Mouse (Mus musculus) gastrocnemius, postnatal 10 days (tissue): Measurements from ENCODE around the gene Lhfp. TPM values are rescaled to one million over a fixed set of nuclear protein-coding genes. Genes with fewer than 3 reads are reported as not detected.
"Not testable (repeated sequence)": the region's sequence is repeated elsewhere in the genome, so short reads cannot be mapped to it uniquely, and the experiment has no call there.

Source experiments
- DNase-seq: peaks from one replicate; pipeline ENCODE4 v3.0.0; 2021; ENCODE audit warnings: mixed read lengths
- total RNA-seq, 2 experiments: library from RNA; stranded (reverse); gene quantifications; 2 replicates each; pipeline ENCODE4 v1.2.3; 2021

Lhfp gene
- total RNA-seq, 2 experiments from 2014 or later, result 41.9 to 43.2 TPM

- DNase-seq, result no peak
Measured at GRCm38 (mm10) chr3:53087156-53087805, 46.0 kb downstream of the Lhfp start.

- no peak for DNase-seq
Measured at GRCm38 (mm10) chr3:53089921-53090320, 48.6 kb downstream of the Lhfp start.

GRCm38 (mm10) chr3:53100210-53100609 lies 58.9 kb downstream of the Lhfp start:
- no peak for DNase-seq

- no peak for DNase-seq
Measured at GRCm38 (mm10) chr3:53100803-53101202, 59.5 kb downstream of the Lhfp start.

GRCm38 (mm10) chr3:53101711-53102110 lies 60.4 kb downstream of the Lhfp start:
- DNase-seq, result no peak

GRCm38 (mm10) chr3:53102131-53102756 lies 60.9 kb downstream of the Lhfp start:
- no peak for DNase-seq

DNA sequence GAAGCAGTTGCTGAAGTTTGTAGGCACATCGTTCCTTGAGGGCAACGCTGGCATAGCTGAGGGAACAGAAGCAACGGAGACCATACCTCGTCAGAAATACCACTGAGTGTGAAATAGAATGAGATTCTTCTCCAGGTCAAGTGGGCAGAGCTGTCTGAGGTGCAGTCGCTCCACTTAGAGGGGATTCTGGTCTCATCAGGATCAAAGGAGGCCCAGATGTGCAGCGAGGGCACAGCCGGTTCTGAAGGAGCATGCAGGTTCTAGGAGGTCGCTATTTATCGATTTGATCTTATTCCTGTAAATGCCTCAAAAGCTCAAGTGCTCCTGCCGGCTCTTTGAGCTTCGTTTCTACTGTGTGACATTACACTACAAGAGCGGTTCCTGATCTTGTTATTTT lies 61.4 kb downstream of the Lhfp start:
- no peak for DNase-seq

GRCm38 (mm10) chr3:53108594-53109373 lies 67.5 kb downstream of the Lhfp start:
- no peak for DNase-seq

GRCm38 (mm10) chr3:53109879-53110278 lies 68.6 kb downstream of the Lhfp start:
- DNase-seq, result no peak

- no peak for DNase-seq
Measured at GRCm38 (mm10) chr3:53112048-53112447, 70.7 kb downstream of the Lhfp start.

- DNase-seq, result not testable (repeated sequence)
Measured at GRCm38 (mm10) chr3:53118755-53119154, 77.4 kb downstream of the Lhfp start.

DNA sequence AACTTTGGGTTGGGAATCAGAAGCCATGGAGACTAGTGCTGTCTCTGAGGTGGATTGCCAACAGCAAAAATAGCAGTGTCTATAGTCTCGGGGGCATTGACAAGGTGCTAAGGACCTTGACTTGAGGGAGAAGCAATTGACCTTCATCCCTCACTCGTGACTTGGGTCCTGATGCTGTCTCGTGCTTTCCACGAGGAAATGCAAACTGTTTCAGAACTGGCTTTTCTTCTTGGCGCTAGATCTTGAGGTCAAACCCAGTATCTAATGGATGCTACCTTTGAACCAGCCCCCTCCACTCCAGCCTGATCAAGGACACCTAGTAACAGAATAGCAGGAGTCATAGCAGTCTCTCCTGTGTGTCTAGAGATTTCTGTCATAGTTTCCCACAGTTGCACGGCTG lies 78.7 kb downstream of the Lhfp start:
- no peak for DNase-seq

DNA sequence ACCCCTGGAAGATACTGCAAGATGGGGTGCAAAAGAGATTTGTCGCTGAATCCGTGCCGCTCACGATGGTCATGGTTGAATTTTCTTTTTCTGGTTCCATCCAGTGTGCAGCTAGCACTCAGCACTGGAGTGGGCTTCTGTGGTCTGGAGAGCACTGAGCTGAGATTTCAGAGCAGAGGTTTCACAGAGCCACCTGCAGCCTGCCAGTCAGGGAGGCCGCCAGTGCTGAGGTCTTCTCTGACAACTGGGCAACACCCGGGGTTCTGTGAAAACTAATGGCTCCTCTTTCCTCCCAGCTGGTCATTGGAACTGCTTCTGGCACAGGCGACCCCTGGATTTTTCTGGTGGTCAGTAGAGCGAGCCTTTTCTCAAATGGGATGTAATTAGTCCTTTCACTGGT lies 84.2 kb downstream of the Lhfp start:
- DNase-seq, result no peak

DNA sequence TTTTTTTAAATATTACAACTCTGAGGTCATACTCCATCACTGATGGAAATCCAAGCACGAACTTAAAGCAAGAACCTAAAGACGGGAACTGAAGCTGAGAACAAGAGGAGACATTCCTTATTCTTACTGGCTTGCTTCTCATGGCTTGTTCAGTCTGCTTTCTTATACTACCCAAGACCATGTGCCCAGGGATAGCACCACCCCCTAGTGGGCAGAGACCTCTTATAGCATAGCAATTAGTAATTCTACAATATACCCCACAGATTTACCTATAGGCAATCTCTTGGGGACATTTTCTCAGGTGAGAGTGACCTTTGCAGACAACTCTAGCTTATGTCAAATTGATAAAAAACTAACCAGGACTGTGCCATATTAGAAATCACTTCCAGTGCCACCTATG lies 97.5 kb downstream of the Lhfp start:
- no peak for DNase-seq

DNA sequence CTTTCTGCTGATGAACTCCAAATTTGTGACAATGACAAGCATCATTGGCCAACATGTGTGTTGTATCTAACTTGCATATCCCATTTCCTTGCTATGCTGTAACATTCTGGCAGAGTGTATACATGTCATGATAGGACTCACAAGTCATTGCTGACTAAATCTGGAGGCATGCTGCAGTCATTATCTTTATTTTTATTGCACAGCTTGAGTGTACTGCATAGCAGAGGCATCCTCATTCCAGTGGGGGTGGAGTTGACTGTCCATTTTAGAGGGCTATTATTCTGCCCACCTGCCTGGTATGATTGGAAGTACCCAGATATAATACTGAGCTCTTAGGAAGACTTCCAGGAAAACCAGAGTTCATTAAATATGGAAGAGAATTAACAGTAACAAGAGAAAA lies 97.9 kb downstream of the Lhfp start:
- DNase-seq, result no peak

- DNase-seq, result no peak
Measured at GRCm38 (mm10) chr3:53139642-53140041, 98.3 kb downstream of the Lhfp start.

DNA sequence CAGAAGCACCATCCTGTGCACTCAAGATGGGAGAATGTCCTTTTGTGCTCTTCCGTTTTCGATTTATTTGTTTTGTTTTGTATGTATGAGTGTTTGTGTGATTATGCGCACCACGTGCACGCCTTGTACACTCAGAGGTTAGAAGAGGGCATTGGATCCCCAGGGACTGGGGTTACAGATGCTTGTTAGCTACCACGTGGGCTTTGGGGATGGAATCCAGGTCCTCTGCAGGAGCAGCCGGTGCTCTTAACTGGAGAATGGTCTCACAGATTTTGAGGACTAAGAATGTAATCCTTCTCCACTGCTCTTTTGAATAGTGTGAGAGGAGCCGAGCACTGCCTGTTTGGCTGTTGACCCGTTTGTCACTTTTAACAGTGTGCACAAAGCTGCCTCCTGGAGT lies 101.2 kb downstream of the Lhfp start:
- DNase-seq, result no peak

GRCm38 (mm10) chr3:53145526-53145925 lies 104.2 kb downstream of the Lhfp start:
- DNase-seq, result no peak

DNA sequence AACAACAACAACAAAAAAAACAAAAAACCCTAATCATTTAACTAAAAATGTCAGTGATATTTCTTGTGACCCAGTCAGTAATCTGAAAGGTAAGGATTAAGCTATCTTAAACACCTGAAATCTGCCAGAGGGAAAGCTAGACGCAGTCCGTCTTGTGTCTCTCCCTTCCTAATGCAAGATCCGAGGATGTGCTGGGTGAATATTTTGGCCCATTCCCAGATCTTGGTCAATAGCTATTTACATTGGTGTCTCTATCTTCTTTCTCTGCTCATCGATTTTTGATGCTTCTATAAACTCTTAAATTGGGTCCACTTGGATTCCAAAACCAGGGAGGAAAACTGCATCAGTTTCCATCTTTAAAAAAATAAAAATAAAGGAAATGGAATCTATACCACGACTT lies 104.6 kb downstream of the Lhfp start:
- no peak for DNase-seq

DNA sequence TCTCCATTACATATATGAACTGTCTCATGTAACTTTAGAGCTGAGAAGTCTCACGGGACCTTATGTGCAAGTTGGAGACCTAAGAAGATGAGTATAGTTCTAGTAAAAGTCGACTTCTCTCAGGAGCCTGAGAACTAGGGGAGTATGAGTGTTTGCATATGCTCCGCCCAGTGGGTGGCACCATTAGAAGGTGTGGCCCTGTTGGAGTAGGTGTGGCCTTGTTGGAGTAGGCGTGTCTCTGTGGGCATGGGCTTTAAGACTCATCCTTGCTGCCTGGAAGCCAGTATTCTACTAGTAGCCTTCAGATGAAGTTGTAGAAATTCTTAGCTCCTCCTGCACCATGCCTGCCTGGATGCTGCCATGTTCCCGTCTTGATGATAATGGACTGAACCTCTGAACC lies 105.7 kb downstream of the Lhfp start:
- DNase-seq, result no peak

GRCm38 (mm10) chr3:53148751-53149150 lies 107.4 kb downstream of the Lhfp start:
- no peak for DNase-seq

DNA sequence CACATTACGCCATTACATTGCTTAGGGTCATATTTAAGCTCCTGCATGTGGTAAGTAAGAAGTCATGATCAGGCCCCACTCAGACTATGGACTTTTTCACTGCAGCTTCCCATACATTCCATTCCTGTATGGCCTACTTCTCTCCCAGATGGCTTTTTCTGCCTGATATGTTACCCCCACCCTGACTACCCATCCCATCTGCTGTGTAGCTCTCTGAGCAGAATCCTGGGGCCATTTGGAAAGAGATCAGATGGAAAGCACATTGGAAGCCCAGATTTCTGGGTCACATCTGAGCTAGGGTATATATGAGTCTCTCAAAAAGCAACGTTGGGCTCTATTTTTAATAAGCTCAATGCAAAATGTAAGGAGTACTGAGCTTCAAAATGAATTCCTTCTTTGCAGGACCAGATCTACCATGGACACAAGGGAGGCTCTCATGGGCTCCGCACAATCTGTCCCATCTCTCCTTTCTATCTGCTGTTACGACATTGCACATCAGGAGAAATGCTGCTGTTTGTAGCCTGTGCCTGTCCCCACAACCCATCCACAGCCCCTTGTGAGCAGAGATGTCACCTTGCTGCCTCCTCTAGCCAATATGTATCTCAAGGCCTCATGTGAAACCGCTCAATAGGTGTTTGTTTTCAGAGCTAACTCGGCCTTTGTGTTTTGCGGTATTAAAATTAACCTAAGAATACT lies 108.4 kb downstream of the Lhfp start:
- DNase-seq, result no peak

DNA sequence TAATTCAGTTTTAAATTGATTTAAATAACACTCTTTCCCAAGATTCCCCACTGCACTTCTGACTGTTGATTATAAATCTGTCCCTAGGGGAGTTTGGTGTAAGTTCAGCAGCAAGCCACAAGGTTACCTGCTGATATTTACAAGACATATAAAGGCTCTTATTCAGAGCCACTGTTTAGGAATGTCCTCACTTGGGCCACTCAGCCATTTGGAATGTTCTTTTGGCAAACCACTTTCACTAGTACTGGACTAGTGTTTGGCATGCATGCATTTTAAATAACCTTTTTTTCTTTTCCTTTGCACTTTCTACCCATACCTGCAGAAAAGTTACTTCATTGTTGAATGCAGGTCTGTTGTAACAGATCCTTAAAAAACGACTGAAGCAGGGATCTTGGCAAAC lies 109.8 kb downstream of the Lhfp start:
- DNase-seq, result no peak
